Mouse (Mus musculus): ENCODE results near the gene Cbln3.

- TF ChIP-seq TAL1 (IDR thresholded peaks at IDR 0.05; ENCODE audit: low read length) (no peak), GATA1 (IDR thresholded peaks at IDR 0.05; ENCODE audit: low read length) (no peak)
Measured at GRCm38 (mm10) chr14:55857588-55857987, 26.6 kb downstream of the Cbln3 start.
